Mouse (Mus musculus): ENCODE results near the gene Grip1. TPM values are rescaled to one million over a fixed set of nuclear protein-coding genes. Genes with fewer than 3 reads are reported as not detected.
A peak's percentile ranks its signal among the peaks of the same experiment; 100 is the strongest.

Grip1 gene
- polyA plus RNA-seq, 1 experiment from 2014 or later = 5.0 TPM

DNA sequence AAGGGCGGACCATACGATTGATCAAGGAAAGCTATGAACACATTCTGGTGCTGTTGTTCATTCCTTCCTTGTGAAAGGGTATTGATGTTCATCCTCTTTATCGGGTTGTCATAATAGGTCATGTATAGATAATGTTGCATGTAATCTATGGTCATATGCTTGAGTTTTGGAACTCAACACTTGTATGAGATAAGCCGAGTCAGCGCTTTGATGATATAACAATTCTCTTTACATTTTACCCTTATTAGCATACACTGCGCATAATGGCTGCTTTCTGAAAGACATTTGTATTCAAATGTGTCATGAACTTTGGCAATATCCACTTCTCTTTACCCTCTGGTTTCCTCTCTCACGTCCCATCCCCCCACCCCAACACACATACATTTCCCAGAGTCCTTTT is 111.2 kb downstream of the Grip1 start:
- Histone ChIP-seq H3K4me3 (replicated peaks) (no peak overlapping the region), H3K9ac (replicated peaks) (no peak overlapping the region), H3K27ac (no peak overlapping the region), H3K9me3 (no peaks in the 10 kb centered on the region), H3K4me1 (replicated peaks) (peaks cover 6% of the 10 kb centered on the region; the same call in 1 of the 2 replicates), H3K36me3 (no peaks in the 10 kb centered on the region), H3K4me2 (no peak overlapping the region), H3K27me3 (no peaks in the 10 kb centered on the region)
- 98% methylated on average over 7 of the region's 7 CpGs for WGBS
- no peak for ATAC-seq (ENCODE audit: insufficient number of reproducible peaks, insufficient read depth, low FRiP score, low TSS enrichment, low read depth)

GRCm38 (mm10) chr10:119573134-119573533 is 119.5 kb downstream of the Grip1 start:
- WGBS = 85% methylated on average over 9 of the region's 9 CpGs
- Histone ChIP-seq H3K4me3 (replicated peaks) (no peak overlapping the region), H3K27ac (no peak overlapping the region), H3K36me3 (no peaks in the 10 kb centered on the region), H3K9me3 (no peaks in the 10 kb centered on the region), H3K9ac (replicated peaks) (no peak overlapping the region), H3K27me3 (no peaks in the 10 kb centered on the region), H3K4me2 (no peak overlapping the region), H3K4me1 (replicated peaks) (peaks cover 5% of the 10 kb centered on the region; the same call in 1 of the 2 replicates)
- no peak for ATAC-seq (ENCODE audit: insufficient number of reproducible peaks, insufficient read depth, low FRiP score, low TSS enrichment, low read depth)

DNA sequence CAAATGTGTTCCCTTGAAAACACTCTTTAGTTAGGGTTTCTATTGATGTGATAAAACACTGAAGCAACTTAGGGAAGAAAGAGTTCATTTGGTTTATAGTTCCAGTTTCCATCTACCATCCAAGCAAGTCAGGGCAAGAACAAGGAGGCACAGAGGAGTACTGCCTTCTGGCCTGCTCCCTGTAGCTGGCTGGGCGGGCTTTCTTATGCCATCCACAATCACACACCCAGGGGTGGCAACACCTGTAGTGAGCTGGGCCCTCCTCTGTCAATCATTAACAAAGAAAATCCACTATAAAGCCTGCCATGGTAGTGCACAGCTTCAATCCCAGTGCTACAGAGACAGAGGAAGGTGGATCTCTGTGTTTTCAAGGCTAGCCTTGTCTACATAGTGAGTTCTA is 122.2 kb downstream of the Grip1 start:
- no peaks in the 10 kb centered on the region for H3K9me3 ChIP-seq
- H3K36me3 ChIP-seq = no peaks in the 10 kb centered on the region
- no peak overlapping the region for H3K4me2 ChIP-seq
- no peak for ATAC-seq (ENCODE audit: insufficient number of reproducible peaks, insufficient read depth, low FRiP score, low TSS enrichment, low read depth)
- H3K9ac ChIP-seq (replicated peaks) = no peak overlapping the region
- H3K27ac ChIP-seq = no peak overlapping the region
- WGBS = 71% methylated on average over 1 of the region's 1 CpGs
- H3K4me3 ChIP-seq (replicated peaks) = no peak overlapping the region
- no peaks in the 10 kb centered on the region for H3K27me3 ChIP-seq
- peaks cover 5% of the 10 kb centered on the region; the same call in 1 of the 2 replicates for H3K4me1 ChIP-seq (replicated peaks)

GRCm38 (mm10) chr10:119580024-119580423 is 126.4 kb downstream of the Grip1 start:
- H3K27me3 ChIP-seq = no peaks in the 10 kb centered on the region
- H3K9ac ChIP-seq (replicated peaks) = no peak overlapping the region
- no peak overlapping the region for H3K27ac ChIP-seq
- ATAC-seq (ENCODE audit: insufficient number of reproducible peaks, insufficient read depth, low FRiP score, low TSS enrichment, low read depth) = no peak
- no peaks in the 10 kb centered on the region for H3K9me3 ChIP-seq
- H3K4me2 ChIP-seq = no peak overlapping the region
- H3K4me3 ChIP-seq (replicated peaks) = no peak overlapping the region
- H3K36me3 ChIP-seq = no peaks in the 10 kb centered on the region
- whole genome bisulfite sequencing = 74% methylated on average over 4 of the region's 4 CpGs
- peaks cover 6% of the 10 kb centered on the region; the same call in 1 of the 2 replicates for H3K4me1 ChIP-seq (replicated peaks)

GRCm38 (mm10) chr10:119584666-119585065 is 131.0 kb downstream of the Grip1 start:
- H3K9me3 ChIP-seq = no peaks in the 10 kb centered on the region
- no peaks in the 10 kb centered on the region for H3K27me3 ChIP-seq
- no peak overlapping the region for H3K9ac ChIP-seq (replicated peaks)
- H3K27ac ChIP-seq = no peak overlapping the region
- 77% methylated on average over 6 of the region's 6 CpGs for WGBS
- H3K4me2 ChIP-seq = no peak overlapping the region
- no peak overlapping the region for H3K4me3 ChIP-seq (replicated peaks)
- no peak for ATAC-seq (ENCODE audit: insufficient number of reproducible peaks, insufficient read depth, low FRiP score, low TSS enrichment, low read depth)
- peaks cover 8% of the 10 kb centered on the region; the same call in 1 of the 2 replicates for H3K4me1 ChIP-seq (replicated peaks)
- H3K36me3 ChIP-seq = no peaks in the 10 kb centered on the region

DNA sequence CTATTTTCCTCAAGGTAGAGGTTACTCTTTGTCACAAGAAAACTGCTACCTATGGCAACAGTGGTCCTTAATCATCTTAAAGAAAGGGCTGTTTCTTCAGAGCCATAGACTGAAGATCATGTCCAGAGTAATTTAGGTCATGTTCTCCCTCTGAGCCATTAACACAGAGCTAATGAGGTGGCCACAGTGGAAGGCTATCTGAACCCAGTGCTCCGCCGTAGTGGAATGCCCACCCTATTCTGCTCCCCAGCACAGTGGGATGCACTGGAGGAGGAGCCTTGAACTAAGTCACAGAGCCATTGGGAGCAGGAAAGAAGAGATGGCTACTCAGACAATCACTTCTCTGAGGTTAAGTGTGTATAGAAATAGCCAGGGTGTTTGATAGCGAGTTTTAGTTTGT is 133.3 kb downstream of the Grip1 start:
- 80% methylated on average over 3 of the region's 3 CpGs for WGBS
- Histone ChIP-seq H3K27me3 (no peaks in the 10 kb centered on the region), H3K9ac (replicated peaks) (no peak overlapping the region)

GRCm38 (mm10) chr10:119596822-119597221 is 143.2 kb downstream of the Grip1 start:
- Histone ChIP-seq H3K27me3 (no peaks in the 10 kb centered on the region), H3K4me3 (replicated peaks) (no peak overlapping the region), H3K36me3 (no peaks in the 10 kb centered on the region), H3K4me2 (no peak overlapping the region), H3K9me3 (no peaks in the 10 kb centered on the region), H3K4me1 (replicated peaks) (peaks cover 17% of the 10 kb centered on the region), H3K9ac (replicated peaks) (no peak overlapping the region), H3K27ac (no peak overlapping the region)
- 57% methylated on average over 5 of the region's 5 CpGs for WGBS
- no peak for ATAC-seq (ENCODE audit: insufficient number of reproducible peaks, insufficient read depth, low FRiP score, low TSS enrichment, low read depth)

More for the DNA sequence above, 133.3 kb downstream of the Grip1 start:
- no peak overlapping the region for H3K4me2 ChIP-seq
- H3K9me3 ChIP-seq = no peaks in the 10 kb centered on the region
- no peak for ATAC-seq (ENCODE audit: insufficient number of reproducible peaks, insufficient read depth, low FRiP score, low TSS enrichment, low read depth)
- H3K36me3 ChIP-seq = no peaks in the 10 kb centered on the region
- H3K27ac ChIP-seq = no peak overlapping the region
- H3K4me1 ChIP-seq (replicated peaks) = peaks cover 8% of the 10 kb centered on the region; the same call in 1 of the 2 replicates
- H3K4me3 ChIP-seq (replicated peaks) = no peak overlapping the region

- no peak overlapping the region for H3K4me3 ChIP-seq (replicated peaks)
- no peaks in the 10 kb centered on the region for H3K27me3 ChIP-seq
- no peak overlapping the region for H3K9ac ChIP-seq (replicated peaks)
- no peaks in the 10 kb centered on the region for H3K4me1 ChIP-seq (replicated peaks)
- H3K9me3 ChIP-seq = no peaks in the 10 kb centered on the region
- ATAC-seq (ENCODE audit: insufficient number of reproducible peaks, insufficient read depth, low FRiP score, low TSS enrichment, low read depth) = no peak
- no peak overlapping the region for H3K4me2 ChIP-seq
- no peak overlapping the region for H3K27ac ChIP-seq
- 91% methylated on average over 6 of the region's 6 CpGs for WGBS
- no peaks in the 10 kb centered on the region for H3K36me3 ChIP-seq
Observed at GRCm38 (mm10) chr10:119607501-119607900, 153.9 kb downstream of the Grip1 start.

- Histone ChIP-seq H3K27me3 (no peaks in the 10 kb centered on the region), H3K4me2 (no peak overlapping the region), H3K9me3 (no peaks in the 10 kb centered on the region), H3K27ac (no peak overlapping the region), H3K9ac (replicated peaks) (no peak overlapping the region), H3K4me3 (replicated peaks) (no peak overlapping the region), H3K36me3 (no peaks in the 10 kb centered on the region), H3K4me1 (replicated peaks) (no peaks in the 10 kb centered on the region)
- 85% methylated on average over 7 of the region's 7 CpGs for WGBS
- no peak for ATAC-seq (ENCODE audit: insufficient number of reproducible peaks, insufficient read depth, low FRiP score, low TSS enrichment, low read depth)
Observed at GRCm38 (mm10) chr10:119608998-119609397, 155.4 kb downstream of the Grip1 start.

DNA sequence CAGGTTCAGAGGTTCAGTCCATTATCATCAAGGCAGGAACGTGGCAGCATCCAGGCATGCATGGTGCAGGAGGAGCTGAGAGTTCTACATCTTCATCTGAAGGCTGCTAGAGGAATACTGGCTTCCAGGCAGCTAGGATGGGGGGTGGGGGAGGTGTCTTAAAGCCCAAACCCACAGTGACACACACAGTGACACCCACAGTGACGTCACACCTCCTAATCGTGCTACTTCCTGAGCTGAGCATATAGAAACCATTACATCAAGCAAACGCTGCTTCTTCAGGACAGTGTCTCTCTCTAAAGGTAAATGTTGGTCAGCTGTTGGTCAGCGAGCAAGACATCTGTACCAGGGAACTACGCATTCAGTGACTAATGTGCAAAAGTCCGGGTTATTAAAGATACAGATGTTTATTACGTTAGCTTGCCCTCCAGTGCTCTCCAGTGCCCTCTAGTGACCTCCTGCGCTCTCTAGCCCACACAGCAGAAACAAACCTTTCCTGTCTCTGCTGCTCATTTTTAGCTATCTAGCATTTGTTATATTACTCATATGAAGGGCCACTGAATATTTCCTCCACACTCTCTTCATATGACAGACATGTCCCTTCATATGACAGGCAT is 156.8 kb downstream of the Grip1 start:
- 55% methylated on average over 9 of the region's 9 CpGs for WGBS
- H3K27ac ChIP-seq = no peak overlapping the region

GRCm38 (mm10) chr10:119612034-119612433 is 158.4 kb downstream of the Grip1 start:
- Histone ChIP-seq H3K4me3 (replicated peaks) (no peak overlapping the region), H3K4me1 (replicated peaks) (peaks cover 24% of the 10 kb centered on the region), H3K36me3 (no peaks in the 10 kb centered on the region), H3K4me2 (no peak overlapping the region), H3K27me3 (no peaks in the 10 kb centered on the region), H3K27ac (no peak overlapping the region), H3K9me3 (no peaks in the 10 kb centered on the region), H3K9ac (replicated peaks) (no peak overlapping the region)
- 81% methylated on average over 5 of the region's 5 CpGs for WGBS
- ATAC-seq (ENCODE audit: insufficient number of reproducible peaks, insufficient read depth, low FRiP score, low TSS enrichment, low read depth) = no peak

More for the DNA sequence above, 156.8 kb downstream of the Grip1 start:
- Histone ChIP-seq H3K9ac (replicated peaks) (no peak overlapping the region), H3K9me3 (no peaks in the 10 kb centered on the region), H3K4me1 (replicated peaks) (peaks cover 7% of the 10 kb centered on the region), H3K27me3 (no peaks in the 10 kb centered on the region), H3K36me3 (no peaks in the 10 kb centered on the region), H3K4me3 (replicated peaks) (no peak overlapping the region), H3K4me2 (no peak overlapping the region)
- ATAC-seq (ENCODE audit: insufficient number of reproducible peaks, insufficient read depth, low FRiP score, low TSS enrichment, low read depth) = no peak

- Histone ChIP-seq H3K36me3 (no peaks in the 10 kb centered on the region), H3K4me3 (replicated peaks) (no peak overlapping the region), H3K4me1 (replicated peaks) (peaks cover 33% of the 10 kb centered on the region), H3K9ac (replicated peaks) (no peak overlapping the region), H3K9me3 (no peaks in the 10 kb centered on the region), H3K27me3 (no peaks in the 10 kb centered on the region), H3K27ac (no peak overlapping the region), H3K4me2 (peak overlapping the region; percentile 30; the same call in 1 of the 2 replicates)
- 55% methylated on average over 7 of the region's 7 CpGs for WGBS
- ATAC-seq (ENCODE audit: insufficient number of reproducible peaks, insufficient read depth, low FRiP score, low TSS enrichment, low read depth) = no peak
Observed at GRCm38 (mm10) chr10:119614726-119615125, 161.1 kb downstream of the Grip1 start.

All from limb, embryonic 12.5 days (tissue).